Mouse (Mus musculus) G1E (cell line): Measurements from ENCODE around the gene Fam243.

Experiments
- CTCF ChIP-seq: IDR thresholded peaks from 2 replicates; pipeline ENCODE4 v1.5.1; 2012; ENCODE audit warnings: low read depth, low read length, inconsistent platforms, mixed read lengths
- GATA1 ChIP-seq: IDR thresholded peaks from 2 replicates; pipeline ENCODE4 v1.6.1; 2012; ENCODE audit warnings: borderline replicate concordance, low read length, inconsistent platforms, mixed read lengths
- GATA2 ChIP-seq: IDR thresholded peaks from 2 replicates; pipeline ENCODE4 v1.6.1; 2012; ENCODE audit warnings: low read depth, low read length, inconsistent platforms, borderline replicate concordance
- POLR2AphosphoS5 ChIP-seq: IDR thresholded peaks from 2 replicates; pipeline ENCODE4 v1.6.1; 2012; ENCODE audit warnings: low read depth, low read length, inconsistent platforms; ENCODE audit not compliant: insufficient replicate concordance
- TAL1 ChIP-seq: conservative IDR thresholded peaks from 2 replicates; pipeline ENCODE4 v1.6.1; 2012; ENCODE audit warnings: low read depth, low read length, inconsistent platforms, mixed read lengths

DNA sequence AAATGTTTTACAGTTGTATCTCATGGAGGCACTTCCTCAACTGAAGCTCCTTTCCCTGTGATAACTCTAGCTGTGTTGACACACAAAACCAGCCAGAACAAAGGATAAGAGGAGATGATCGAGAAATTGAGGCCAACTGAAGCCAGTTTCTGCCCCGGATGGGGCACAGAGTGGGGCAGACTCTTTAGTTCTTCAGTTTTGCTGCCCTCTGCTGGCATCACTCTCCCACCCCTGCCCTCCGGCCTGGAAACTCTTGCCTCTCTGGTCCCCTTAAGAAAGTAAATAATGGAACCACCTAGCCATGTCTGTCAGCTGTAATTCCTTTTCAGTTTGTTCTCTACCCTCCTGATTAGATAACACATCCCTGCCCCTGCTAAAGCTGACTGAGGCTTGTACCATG, 13.3 kb downstream of the Fam243 start:
- TF ChIP-seq CTCF (no peak), GATA1 (no peak), GATA2 (no peak), TAL1 (no peak), POLR2AphosphoS5 (no peak)
